Comparison of ENCODE assay signal across 10 mouse cellular contexts in the genomic region with DNA sequence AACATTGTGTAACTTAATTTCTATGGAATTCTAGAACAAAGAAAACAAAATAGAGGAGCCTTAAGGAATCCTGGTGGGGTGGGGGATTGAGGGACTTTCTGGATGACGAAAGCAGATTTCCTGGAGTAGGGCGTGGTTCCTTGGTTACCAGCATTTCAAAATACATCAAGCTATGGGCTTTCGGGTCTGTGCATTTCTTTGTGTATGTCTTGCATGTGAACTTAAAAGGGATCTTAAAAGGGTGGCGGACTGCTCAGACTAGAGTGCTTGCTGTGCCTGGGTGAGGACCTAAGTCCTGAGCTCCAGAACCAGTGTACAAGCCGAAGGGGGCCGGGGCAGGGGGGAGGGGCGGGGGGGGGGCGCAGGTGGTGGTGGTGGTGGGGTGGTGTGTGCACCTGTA.
DNase-seq lines count a peak whose midpoint lies in the region; ATAC-seq lines count a peak whose summit lies in the region.
"Had no signal": no experiment of that assay in that cellular context is flagged by ENCODE, and none has a peak within 500 bp of the region (broad histone marks: within the 10 kb centered on the region; RNA-seq: fewer than 3 reads in every experiment).

No protein-coding gene starts in this region.

- H3K27me3 ChIP-seq in lung, embryonic 15.5 days: no peaks in the 10 kb centered on the region
- H3K27me3 ChIP-seq in embryonic facial prominence, embryonic 13.5 days: no peaks in the 10 kb centered on the region
- no peaks in the 10 kb centered on the region for H3K27me3 ChIP-seq in midbrain, embryonic 15.5 days (replicated peaks)

- peak overlapping the region; percentile 62 for H3K27ac ChIP-seq in lung, embryonic 15.5 days
- H3K27ac ChIP-seq in embryonic facial prominence, embryonic 13.5 days: peak overlapping the region; percentile 39; the same call in 1 of the 2 replicates
- no peak overlapping the region for H3K27ac ChIP-seq in midbrain, embryonic 15.5 days

- peaks cover 61% of the 10 kb centered on the region for H3K4me1 ChIP-seq in lung, embryonic 15.5 days
- peaks cover 25% of the 10 kb centered on the region for H3K4me1 ChIP-seq in embryonic facial prominence, embryonic 13.5 days
- H3K4me1 ChIP-seq in midbrain, embryonic 15.5 days: peaks cover 10% of the 10 kb centered on the region; the same call in 1 of the 2 replicates
- H3K4me1 ChIP-seq: megakaryocyte, embryonic 14.5 days had no signal

- H3K4me2 ChIP-seq in lung, embryonic 15.5 days: peak overlapping the region; percentile 23
- H3K4me2 ChIP-seq in embryonic facial prominence, embryonic 13.5 days: no peak overlapping the region
- H3K4me2 ChIP-seq in midbrain, embryonic 15.5 days: no peak overlapping the region

- WGBS in lung, embryonic 15.5 days: 48% methylated on average over 6 of the region's 8 CpGs
- WGBS in embryonic facial prominence, embryonic 13.5 days: 54% methylated on average over 7 of the region's 8 CpGs
- WGBS in midbrain, embryonic 15.5 days: 47% methylated on average over 7 of the region's 8 CpGs

- H3K36me3 ChIP-seq in lung, embryonic 15.5 days: no peaks in the 10 kb centered on the region
- H3K36me3 ChIP-seq in embryonic facial prominence, embryonic 13.5 days: no peaks in the 10 kb centered on the region
- H3K36me3 ChIP-seq in midbrain, embryonic 15.5 days (replicated peaks): no peaks in the 10 kb centered on the region

- H3K9me3 ChIP-seq in lung, embryonic 15.5 days: no peaks in the 10 kb centered on the region
- no peaks in the 10 kb centered on the region for H3K9me3 ChIP-seq in embryonic facial prominence, embryonic 13.5 days
- H3K9me3 ChIP-seq in midbrain, embryonic 15.5 days: no peaks in the 10 kb centered on the region
- H3K9me3 ChIP-seq: megakaryocyte, embryonic 14.5 days had no signal

- H3K4me3 ChIP-seq in lung, embryonic 15.5 days: no peak overlapping the region
- H3K4me3 ChIP-seq in embryonic facial prominence, embryonic 13.5 days: no peak overlapping the region
- H3K4me3 ChIP-seq in midbrain, embryonic 15.5 days: no peak overlapping the region
- H3K4me3 ChIP-seq: megakaryocyte, embryonic 14.5 days had no signal

- no peak overlapping the region for H3K9ac ChIP-seq in lung, embryonic 15.5 days
- H3K9ac ChIP-seq in embryonic facial prominence, embryonic 13.5 days: no peak overlapping the region
- H3K9ac ChIP-seq in midbrain, embryonic 15.5 days: no peak overlapping the region

- peak; percentile 32 for DNase-seq in CD4-positive, CD25-positive, alpha-beta regulatory T cell, adult 2 months (ENCODE audit: low read depth, low spot score)
- DNase-seq in lung, postnatal 25 days (ENCODE audit: low spot score): no peak
- no peak for DNase-seq in spleen, postnatal 36 days (ENCODE audit: low spot score in 2 of 2)
- no peak for DNase-seq in embryo, embryonic 11 days
- DNase-seq: heart, postnatal 14 days had no signal

- ATAC-seq in CD4-positive, CD25-positive, alpha-beta regulatory T cell, adult 4 months: no peak
- ATAC-seq in lung, embryonic 15.5 days (ENCODE audit: borderline replicate concordance, extremely low read depth, low FRiP score, low TSS enrichment): no peak
- no peak for ATAC-seq in embryonic facial prominence, embryonic 13.5 days (ENCODE audit: insufficient number of reproducible peaks, insufficient read depth, low FRiP score, low TSS enrichment, low read depth)
- ATAC-seq in midbrain, embryonic 15.5 days (replicated peaks): peak; percentile 57
